Mouse (Mus musculus): ENCODE data around the gene Aqp3.

DNA sequence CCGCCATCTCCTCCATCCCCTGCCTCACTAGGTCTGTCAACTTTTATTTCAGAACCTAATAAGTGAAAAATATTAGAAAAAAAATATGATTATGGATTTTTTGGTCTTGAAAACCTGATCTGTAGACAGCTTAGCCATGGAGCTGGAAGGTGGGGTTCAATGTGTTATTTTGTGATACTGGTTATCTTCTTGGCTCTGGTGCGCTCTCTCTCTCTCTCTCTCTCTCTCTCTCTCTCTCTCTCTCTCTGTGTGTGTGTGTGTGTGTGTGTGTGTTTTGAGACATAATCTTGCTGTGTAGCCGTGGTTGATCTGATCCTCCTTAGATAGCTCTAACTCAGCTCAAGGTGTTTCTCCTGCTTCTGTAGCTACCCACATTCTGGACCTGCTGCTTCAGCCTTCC lies 31.9 kb upstream of the Aqp3 start:
- no peak for TF ChIP-seq ZC3H11A (IDR thresholded peaks at IDR 0.05; ENCODE audit: borderline replicate concordance, low read depth, low read length)
- no peak for TF ChIP-seq ZNF384 (IDR thresholded peaks at IDR 0.05; ENCODE audit: low read depth, low read length)
- no peak for TF ChIP-seq MAFK (IDR thresholded peaks at IDR 0.05; ENCODE audit: insufficient read depth, low read depth, low read length)
